Mouse (Mus musculus) kidney, postnatal 0 days (tissue): ENCODE results near the gene Prdm2. TPM values are rescaled to one million over a fixed set of nuclear protein-coding genes. Genes with fewer than 3 reads are reported as not detected.
A peak's percentile ranks its signal among the peaks of the same experiment; 100 is the strongest.

ENCODE experiments used
- ATAC-seq: fragments of 200-750 bp; cut with Nextera tagmentation; replicated peaks from 2 replicates; pipeline ENCODE4 v1.8.0; 2017; ENCODE audit warnings: low read depth, moderate number of reproducible peaks, moderate TSS enrichment, moderate library complexity; ENCODE audit not compliant: low FRiP score
- DNase-seq: peaks from one replicate; pipeline ENCODE4 v3.0.0-alpha.2; 2016; ENCODE audit warnings: low spot score
- H3K27ac ChIP-seq: fragments of 300-500 bp; sonication (generic); 2 replicates; pipeline ENCODE4 v1.5.1; 2014; ENCODE audit warnings: mild to moderate bottlenecking
- H3K27me3 ChIP-seq: fragments of 300-500 bp; sonication (generic); 2 replicates; pipeline ENCODE4 v1.6.1; 2014; ENCODE audit warnings: low read length, mixed read lengths; ENCODE audit not compliant: insufficient read depth
- H3K36me3 ChIP-seq: fragments of 300-500 bp; sonication (generic); 2 replicates; pipeline ENCODE4 v1.6.1; 2014; ENCODE audit warnings: low read length, mixed read lengths; ENCODE audit not compliant: insufficient read depth
- H3K4me1 ChIP-seq: fragments of 300-500 bp; sonication (generic); replicated peaks from 2 replicates; pipeline ENCODE4 v1.6.1; 2014; ENCODE audit warnings: antibody characterized with exemption, low read length, mixed read lengths; ENCODE audit not compliant: insufficient read depth
- H3K4me2 ChIP-seq: fragments of 300-500 bp; sonication (generic); 2 replicates; pipeline ENCODE4 v1.6.1; 2014; ENCODE audit warnings: mild to moderate bottlenecking, low read length, moderate library complexity, mixed read lengths
- H3K4me3 ChIP-seq: fragments of 300-500 bp; sonication (generic); replicated peaks from 2 replicates; pipeline ENCODE4 v1.5.1; 2014; ENCODE audit warnings: low read depth, low read length
- H3K9ac ChIP-seq: fragments of 300-500 bp; sonication (generic); 2 replicates; pipeline ENCODE4 v1.6.1; 2014; ENCODE audit warnings: low read depth, low read length
- H3K9me3 ChIP-seq: fragments of 300-500 bp; sonication (generic); replicated peaks from 2 replicates; pipeline ENCODE4 v1.6.1; 2016; ENCODE audit warnings: low read length, inconsistent platforms, mixed read lengths
- CTCF ChIP-seq: IDR thresholded peaks from 2 replicates; pipeline ENCODE4 v1.5.1; 2016; ENCODE audit warnings: antibody characterized with exemption, low read depth, mild to moderate bottlenecking, moderate library complexity
- WGBS: fragments of 180-500 bp; shearing (Covaris S2); extraction: QIAGEN DNeasy Blood & Tissue Kit; methylation state at CpG from one replicate; pipeline ENCODE4 v1.1.7; 2014; 5-methylcytosine and 5-hydroxymethylcytosine counted together
- polyA plus RNA-seq: library from polyadenylated mRNA; unstranded; fragments of >200 nt; fragmentation: Nextera tagmentation; extraction: Ambion mirVana; gene quantifications from 2 replicates; pipeline ENCODE4 v1.2.1, GENCODE M21; 2015

Gene Prdm2
- polyA plus RNA-seq, 1 experiment from 2014 or later: 8.0 TPM

- WGBS: 68% methylated on average over 3 of the region's 3 CpGs
- Histone ChIP-seq H3K27me3 (no peaks in the 10 kb centered on the region), H3K4me1 (no peaks in the 10 kb centered on the region), H3K27ac (no peak overlapping the region), H3K9ac (no peak overlapping the region), H3K9me3 (no peaks in the 10 kb centered on the region), H3K4me3 (no peak overlapping the region), H3K4me2 (no peak overlapping the region), H3K36me3 (no peaks in the 10 kb centered on the region)
- no peak for TF ChIP-seq CTCF
- no peak for DNase-seq
- ATAC-seq: no peak
These were observed 18.3 kb upstream of the Prdm2 start for GRCm38 (mm10) chr4:143231110-143231509.

- ATAC-seq: no peak
- WGBS: 62% methylated on average over 5 of the region's 5 CpGs
- Histone ChIP-seq H3K4me2 (no peak overlapping the region), H3K9ac (no peak overlapping the region), H3K36me3 (no peaks in the 10 kb centered on the region), H3K4me1 (no peaks in the 10 kb centered on the region), H3K27me3 (no peaks in the 10 kb centered on the region), H3K27ac (no peak overlapping the region), H3K4me3 (no peak overlapping the region), H3K9me3 (no peaks in the 10 kb centered on the region)
- no peak for DNase-seq
- no peak for TF ChIP-seq CTCF
These were observed 15.2 kb upstream of the Prdm2 start for GRCm38 (mm10) chr4:143227976-143228375.

DNA sequence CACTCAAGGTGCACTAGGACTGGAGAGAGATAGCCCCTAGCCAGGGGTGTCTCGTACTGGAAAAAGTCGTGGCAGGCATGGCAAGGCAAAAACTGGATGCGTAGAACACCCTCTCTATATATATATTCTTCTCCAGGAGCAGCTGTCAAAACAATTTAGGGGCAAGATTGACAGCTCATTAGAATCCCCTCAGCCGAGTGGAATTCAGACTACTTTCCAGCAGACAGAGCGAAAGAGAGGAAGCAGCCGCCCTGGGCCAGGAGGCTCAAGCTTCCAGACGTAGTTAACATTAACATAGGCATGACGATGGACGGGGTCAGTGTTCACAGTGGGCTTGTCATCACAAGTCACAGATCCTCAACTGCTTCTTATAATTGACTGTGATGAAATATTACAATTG lies 13.1 kb upstream of the Prdm2 start:
- WGBS: 38% methylated on average over 9 of the region's 9 CpGs
- Histone ChIP-seq H3K4me3 (no peak overlapping the region), H3K9me3 (no peaks in the 10 kb centered on the region), H3K36me3 (no peaks in the 10 kb centered on the region), H3K27me3 (no peaks in the 10 kb centered on the region), H3K4me2 (no peak overlapping the region), H3K27ac (no peak overlapping the region), H3K9ac (no peak overlapping the region), H3K4me1 (no peaks in the 10 kb centered on the region)
- no peak for ATAC-seq
- TF ChIP-seq CTCF: no peak
- DNase-seq: no peak

- 15% methylated on average over 9 of the region's 9 CpGs for WGBS
- Histone ChIP-seq H3K36me3 (no peaks in the 10 kb centered on the region), H3K27me3 (no peaks in the 10 kb centered on the region), H3K4me2 (peak overlapping the region; percentile 4), H3K4me3 (no peak overlapping the region), H3K4me1 (no peaks in the 10 kb centered on the region), H3K9ac (no peak overlapping the region), H3K27ac (no peak overlapping the region), H3K9me3 (no peaks in the 10 kb centered on the region)
- no peak for ATAC-seq
- DNase-seq: peak; percentile 4
- no peak for TF ChIP-seq CTCF
These were observed 6.5 kb upstream of the Prdm2 start for GRCm38 (mm10) chr4:143219316-143219751.

DNA sequence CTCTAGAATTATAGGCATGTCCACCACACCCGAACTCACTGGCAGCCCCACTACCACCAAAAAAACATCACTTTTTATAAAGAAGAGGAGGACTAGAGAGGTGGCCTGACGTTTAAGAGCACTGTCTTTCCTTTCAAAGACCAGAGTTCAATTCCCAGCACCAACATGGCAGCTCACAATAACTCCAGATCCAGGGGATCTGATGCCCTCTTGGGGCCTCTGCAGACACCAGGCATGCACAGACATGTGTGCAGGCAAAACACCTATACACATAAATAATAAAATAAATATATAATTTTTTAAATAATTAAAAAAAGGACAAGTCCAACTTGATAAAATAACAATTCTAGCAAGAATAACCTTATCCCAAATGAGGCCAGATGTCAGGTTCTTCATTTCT lies 6.1 kb upstream of the Prdm2 start:
- no peaks in the 10 kb centered on the region for H3K4me1 ChIP-seq
- no peaks in the 10 kb centered on the region for H3K9me3 ChIP-seq
- H3K27ac ChIP-seq: no peak overlapping the region
- no peak overlapping the region for H3K9ac ChIP-seq
- no peak for TF ChIP-seq CTCF
- no peak overlapping the region for H3K4me2 ChIP-seq
- H3K27me3 ChIP-seq: no peaks in the 10 kb centered on the region
- no peak overlapping the region for H3K4me3 ChIP-seq
- WGBS: 90% methylated on average over 2 of the region's 2 CpGs
- H3K36me3 ChIP-seq: no peaks in the 10 kb centered on the region
- DNase-seq: no peak
- no peak for ATAC-seq

DNA sequence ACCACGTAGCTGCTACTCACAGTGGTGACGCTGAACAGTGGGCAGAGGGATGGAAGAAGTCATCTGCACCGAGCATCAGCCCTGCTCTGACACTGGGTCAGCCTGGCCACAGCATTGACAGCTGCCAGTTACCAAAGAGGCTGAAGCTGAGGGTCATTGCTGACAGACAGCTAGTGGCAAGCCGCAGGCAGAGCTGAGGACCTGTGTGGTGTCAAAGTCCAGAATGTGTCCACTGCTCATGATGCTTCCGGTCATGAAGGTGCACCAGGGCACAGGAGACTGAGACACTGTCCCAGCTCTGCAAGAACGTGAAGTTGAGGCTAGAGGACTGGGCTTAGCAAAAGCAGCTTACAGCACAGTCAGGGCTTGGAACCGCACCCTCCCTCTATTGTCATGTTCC lies 4.4 kb upstream of the Prdm2 start:
- DNase-seq (no peak), ATAC-seq (no peak)
- 0 out of 2 replicates have a peak, but pooled peaks cover 5% of the 10 kb centered on the region for H3K4me1 ChIP-seq
- H3K27ac ChIP-seq: no peak overlapping the region
- H3K4me2 ChIP-seq: no peak overlapping the region
- 80% methylated on average over 7 of the region's 7 CpGs for WGBS
- no peaks in the 10 kb centered on the region for H3K36me3 ChIP-seq
- TF ChIP-seq CTCF: no peak
- no peak overlapping the region for H3K9ac ChIP-seq
- no peak overlapping the region for H3K4me3 ChIP-seq
- H3K27me3 ChIP-seq: no peaks in the 10 kb centered on the region
- H3K9me3 ChIP-seq: no peaks in the 10 kb centered on the region

DNA sequence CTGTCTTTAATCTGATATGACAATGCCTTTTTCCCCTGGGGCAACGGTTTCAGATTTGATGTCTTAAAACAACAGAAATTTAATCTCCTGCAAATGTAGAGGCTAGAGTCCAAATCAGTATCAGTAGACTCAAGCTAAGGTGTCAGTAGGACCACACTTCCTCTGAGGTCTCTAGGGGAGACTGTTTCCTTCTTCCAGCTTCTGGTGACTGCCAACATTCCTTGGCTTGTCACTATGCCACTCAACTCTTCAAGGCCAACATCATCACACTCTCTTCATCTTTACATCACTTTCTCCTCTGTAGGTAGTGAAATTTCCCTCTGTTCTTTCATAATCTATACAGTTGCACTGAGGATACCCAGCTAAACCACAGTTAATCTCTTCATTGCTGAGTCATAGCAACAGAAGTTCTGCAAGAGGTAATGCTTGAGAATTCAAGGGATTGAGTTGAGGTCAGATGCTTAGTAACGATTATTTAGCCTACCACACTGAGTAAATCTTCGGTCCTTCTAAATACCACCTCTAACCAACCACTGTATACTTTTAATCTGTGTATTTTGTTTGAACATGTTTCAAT lies 1.5 kb upstream of the Prdm2 start:
- H3K4me3 ChIP-seq: no peak overlapping the region
- TF ChIP-seq CTCF: no peak
- no peaks in the 10 kb centered on the region for H3K27me3 ChIP-seq
- H3K9ac ChIP-seq: no peak overlapping the region
- H3K9me3 ChIP-seq: no peaks in the 10 kb centered on the region
- H3K27ac ChIP-seq: no peak overlapping the region
- ATAC-seq: no peak
- no peak overlapping the region for H3K4me2 ChIP-seq
- WGBS: 83% methylated on average over 3 of the region's 3 CpGs
- H3K4me1 ChIP-seq: 0 out of 2 replicates have a peak, but pooled peaks cover 9% of the 10 kb centered on the region
- no peaks in the 10 kb centered on the region for H3K36me3 ChIP-seq
- DNase-seq: no peak
